Mouse (Mus musculus): ENCODE measurements at regions not wholly inside any gene's neighbourhood (a gene's known extent, or its start where the extent isn't known, plus 50 kb on each side); places are given as distances from the start of the nearest gene placed in this dataset.

GRCm38 (mm10) chr8:33997676-33998075 is 113.9 kb downstream of the Gm10131 start:
- DNase-seq (ENCODE audit: low read depth), result no peak

GRCm38 (mm10) chr8:33992946-33993345 is 118.6 kb downstream of the Gm10131 start:
- peak; percentile 50 for DNase-seq (ENCODE audit: low read depth)

GRCm38 (mm10) chr8:33991917-33992875 is 119.3 kb downstream of the Gm10131 start:
- DNase-seq (ENCODE audit: low read depth), result no peak

GRCm38 (mm10) chr8:33991165-33991916 is 120.2 kb downstream of the Gm10131 start:
- DNase-seq (ENCODE audit: low read depth), result no peak

GRCm38 (mm10) chr8:33990039-33990438 is 121.5 kb downstream of the Gm10131 start:
- no peak for DNase-seq (ENCODE audit: low read depth)

GRCm38 (mm10) chr8:33987755-33988104 is 123.8 kb downstream of the Gm10131 start:
- no peak for DNase-seq (ENCODE audit: low read depth)

GRCm38 (mm10) chr8:33987091-33987754 is 124.3 kb downstream of the Gm10131 start:
- no peak for DNase-seq (ENCODE audit: low read depth)

- DNase-seq (ENCODE audit: low read depth), result no peak
Observed at GRCm38 (mm10) chr8:33986657-33987056, 124.9 kb downstream of the Gm10131 start.

- no peak for DNase-seq (ENCODE audit: low read depth)
Observed at GRCm38 (mm10) chr8:33985430-33985977, 126.0 kb downstream of the Gm10131 start.

GRCm38 (mm10) chr8:33981629-33982028 is 129.9 kb downstream of the Gm10131 start:
- DNase-seq (ENCODE audit: low read depth), result no peak

GRCm38 (mm10) chr8:33980999-33981398 is 130.5 kb downstream of the Gm10131 start:
- DNase-seq (ENCODE audit: low read depth), result no peak
